13 mouse cellular contexts compared by ENCODE assay signal in genomic region chr19:48063289-48063688, GRCm38 (mm10).
"Had no signal": no experiment of that assay in that cellular context is flagged by ENCODE, and none has a peak within 500 bp of the region (broad histone marks: within the 10 kb centered on the region; RNA-seq: fewer than 3 reads in every experiment).

No protein-coding gene starts in this region.

- DNase-seq: kidney, adult 18-20 months; kidney, adult 9 months; kidney, postnatal 14 days; kidney, postnatal 4 days; layer of hippocampus, adult 9-11 months; liver; liver, postnatal 0 days; lung, embryonic 14.5 days; lung, postnatal 10 days; right cerebral cortex, adult 18-20 months; right cerebral cortex, postnatal 25 days; thymus, adult 18-20 months; thymus, postnatal 36 days had no signal
